Mouse (Mus musculus): Measurements from ENCODE around the gene Wnt5b.

The Wnt5b gene

GRCm38 (mm10) chr6:119543803-119544517 lies at the start of gene Wnt5b:
Wnt5b (minus strand) TSS chr6:119544347.
- DNase-seq, result no peak

- no peak for DNase-seq
Observed at GRCm38 (mm10) chr6:119590872-119591271, 46.7 kb upstream of the Wnt5b start.

GRCm38 (mm10) chr6:119587897-119588296 lies 43.8 kb upstream of the Wnt5b start:
- DNase-seq, result no peak

- no peak for DNase-seq
Observed at GRCm38 (mm10) chr6:119587454-119587853, 43.3 kb upstream of the Wnt5b start.

GRCm38 (mm10) chr6:119585652-119586375 lies 41.7 kb upstream of the Wnt5b start:
- DNase-seq, result no peak

GRCm38 (mm10) chr6:119584061-119584460 lies 39.9 kb upstream of the Wnt5b start:
- DNase-seq, result no peak

GRCm38 (mm10) chr6:119583165-119583564 lies 39.0 kb upstream of the Wnt5b start:
- DNase-seq, result no peak

- DNase-seq, result no peak
Observed at GRCm38 (mm10) chr6:119576706-119577105, 32.6 kb upstream of the Wnt5b start.

GRCm38 (mm10) chr6:119575331-119575730 lies 31.2 kb upstream of the Wnt5b start:
- DNase-seq, result no peak

GRCm38 (mm10) chr6:119572296-119572695 lies 28.1 kb upstream of the Wnt5b start:
- peak; percentile 74 for DNase-seq

- DNase-seq, result no peak
Observed at GRCm38 (mm10) chr6:119570797-119571196, 26.6 kb upstream of the Wnt5b start.

- no peak for DNase-seq
Observed at GRCm38 (mm10) chr6:119568339-119568738, 24.2 kb upstream of the Wnt5b start.

- no peak for DNase-seq
Observed at GRCm38 (mm10) chr6:119565451-119566379, 21.6 kb upstream of the Wnt5b start.

- DNase-seq, result no peak
Observed at GRCm38 (mm10) chr6:119562558-119562957, 18.4 kb upstream of the Wnt5b start.

GRCm38 (mm10) chr6:119558855-119559254 lies 14.7 kb upstream of the Wnt5b start:
- DNase-seq, result no peak

- no peak for DNase-seq
Observed at GRCm38 (mm10) chr6:119554439-119554838, 10.3 kb upstream of the Wnt5b start.

- DNase-seq, result no peak
Observed at GRCm38 (mm10) chr6:119544518-119544864, 344 bp upstream of the Wnt5b start.

GRCm38 (mm10) chr6:119543456-119543802 lies 718 bp downstream of the Wnt5b start:
- no peak for DNase-seq

- no peak for DNase-seq
Observed at GRCm38 (mm10) chr6:119535867-119536266, 8.3 kb downstream of the Wnt5b start.

GRCm38 (mm10) chr6:119533170-119533709 lies 10.9 kb downstream of the Wnt5b start:
- DNase-seq, result no peak

- no peak for DNase-seq
Observed at GRCm38 (mm10) chr6:119529659-119530058, 14.5 kb downstream of the Wnt5b start.

GRCm38 (mm10) chr6:119526498-119526897 lies 17.6 kb downstream of the Wnt5b start:
- DNase-seq, result no peak

- DNase-seq, result no peak
Observed at GRCm38 (mm10) chr6:119521931-119522391, 22.2 kb downstream of the Wnt5b start.

Measured in cerebellum, adult 8-10 months (tissue).